Mouse (Mus musculus): ENCODE results near the gene Myh7.

GRCm38 (mm10) chr14:54940176-54940530, 54.3 kb downstream of the Myh7 start:
- TF ChIP-seq CTCF (conservative IDR thresholded peaks at IDR 0.05 in 1 of 2, IDR thresholded peaks at IDR 0.05 in 1 of 2; ENCODE audit: low read depth in 2 of 2, low read length in 2 of 2) (no peak), POLR2A (IDR thresholded peaks at IDR 0.05; ENCODE audit: low read depth, low read length) (no peak), MXI1 (IDR thresholded peaks at IDR 0.05; ENCODE audit: low read depth, low read length) (no peak), KAT2A (IDR thresholded peaks at IDR 0.05; ENCODE audit: insufficient replicate concordance, low read length) (no peak), TCF12 (IDR thresholded peaks at IDR 0.05; ENCODE audit: low read depth, low read length) (no peak), SMC3 (IDR thresholded peaks at IDR 0.05; ENCODE audit: low read depth, low read length) (no peak), ZC3H11A (IDR thresholded peaks at IDR 0.05; ENCODE audit: low read depth, low read length) (no peak)

Data from CH12.LX (cell line).